In genomic region chrX:100516683-100517082, GRCm38 (mm10) we compare ENCODE assay signal across 24 mouse cellular contexts. TPM values are rescaled to one million over a fixed set of nuclear protein-coding genes. Genes with fewer than 3 reads are reported as not detected.
"Had no signal": no experiment of that assay in that cellular context is flagged by ENCODE, and none has a peak within 500 bp of the region (broad histone marks: within the 10 kb centered on the region; RNA-seq: fewer than 3 reads in every experiment).

No protein-coding gene starts in this region.

- H3K36me3 ChIP-seq: limb, embryonic 15.5 days had no signal

- H3K4me2 ChIP-seq: kidney, embryonic 15.5 days; limb, embryonic 15.5 days; liver, embryonic 12.5 days; lung, embryonic 14.5 days; neural tube, embryonic 15.5 days had no signal

- H3K4me1 ChIP-seq: kidney, embryonic 15.5 days; limb, embryonic 15.5 days; liver, embryonic 12.5 days; midbrain, embryonic 10.5 days; neural tube, embryonic 15.5 days had no signal

- ATAC-seq: intestine, embryonic 16.5 days; liver, embryonic 12.5 days had no signal

- H3K27ac ChIP-seq: kidney, embryonic 15.5 days; limb, embryonic 15.5 days; liver, embryonic 12.5 days; midbrain, embryonic 10.5 days; neural tube, embryonic 15.5 days had no signal

- DNase-seq: kidney, adult 2 months; kidney, postnatal 14 days; layer of hippocampus, adult 9-11 months; layer of hippocampus, postnatal 36 days; lung, embryonic 14.5 days; lung, postnatal 10 days; lung, postnatal 4 days; midbrain, embryonic 14.5 days; thymus, postnatal 4 days had no signal

- H3K9me3 ChIP-seq: kidney, embryonic 15.5 days; limb, embryonic 15.5 days; liver, embryonic 12.5 days; midbrain, embryonic 10.5 days; neural tube, embryonic 15.5 days had no signal

- H3K4me3 ChIP-seq: kidney, embryonic 15.5 days; limb, embryonic 15.5 days; liver, embryonic 12.5 days; midbrain, embryonic 10.5 days; myocyte; neural tube, embryonic 15.5 days had no signal

- H3K9ac ChIP-seq: kidney, embryonic 15.5 days; limb, embryonic 15.5 days; liver, embryonic 12.5 days; lung, embryonic 14.5 days; neural tube, embryonic 15.5 days had no signal

RNA-seq across cellular contexts. Expression of gene Dgat2l6, which starts 8.0 kb away (rescaled TPM):
- total RNA-seq: megakaryocyte, adult 5-6 weeks had no signal
- polyA plus RNA-seq: intestine, embryonic 16.5 days; kidney, adult 2 months; kidney, embryonic 15.5 days; large intestine, adult 2 months; limb, embryonic 11.5 days; liver, embryonic 12.5 days; liver, embryonic 16.5 days; lung, embryonic 14.5 days; midbrain, embryonic 10.5 days; midbrain, embryonic 14.5 days; myocyte; neural tube, embryonic 11.5 days; neural tube, embryonic 15.5 days; small intestine, adult 2 months; stomach, embryonic 16.5 days had no signal

RNA-seq across cellular contexts. Expression of gene Awat1, which starts 55.4 kb away (rescaled TPM):
- total RNA-seq: layer of hippocampus, postnatal 36 days; left cerebral cortex, postnatal 14 days; megakaryocyte, adult 5-6 weeks had no signal
- polyA plus RNA-seq: intestine, embryonic 16.5 days; kidney, adult 2 months; kidney, embryonic 15.5 days; large intestine, adult 2 months; limb, embryonic 11.5 days; limb, embryonic 15.5 days; liver, embryonic 12.5 days; liver, embryonic 16.5 days; lung, embryonic 14.5 days; midbrain, embryonic 10.5 days; midbrain, embryonic 14.5 days; myocyte; neural tube, embryonic 11.5 days; neural tube, embryonic 15.5 days; small intestine, adult 2 months; stomach, embryonic 16.5 days had no signal
